14 mouse cellular contexts compared by ENCODE assay signal in genomic region chr5:72219697-72220096, GRCm38 (mm10). TPM values are rescaled to one million over a fixed set of nuclear protein-coding genes. Genes with fewer than 3 reads are reported as not detected.
DNase-seq lines count a peak whose midpoint lies in the region; ATAC-seq and TF ChIP-seq lines count a peak whose summit lies in the region.
"Had no signal": no experiment of that assay in that cellular context is flagged by ENCODE, and none has a peak within 500 bp of the region (broad histone marks: within the 10 kb centered on the region; RNA-seq: fewer than 3 reads in every experiment).

No protein-coding gene starts in this region.

- H3K4me3 ChIP-seq in lung, adult 2 months (replicated peaks; ENCODE audit: extremely low read depth, low read depth, low read length) = no peak overlapping the region
- H3K4me3 ChIP-seq: embryonic facial prominence, embryonic 12.5 days; megakaryocyte, embryonic 14.5 days had no signal

- ATAC-seq in inflammation-experienced regulatory T-cells, adult 6 months = no peak
- ATAC-seq: hindbrain, embryonic 16.5 days had no signal

- intact Hi-C loops in heart, postnatal 36 days (cut with DNase I) = loop anchor here (10.0 kb wide), 1 partner anchor 45 kb away; no protein-coding TSS in a partner anchor

- H3K4me1 ChIP-seq in lung, adult 2 months (ENCODE audit: control insufficient read depth, insufficient read depth, low read length) = peaks cover 7% of the 10 kb centered on the region
- H3K4me1 ChIP-seq: embryonic facial prominence, embryonic 12.5 days had no signal

- WGBS in lung, adult 2 months = 65% methylated on average over 12 of the region's 12 CpGs

- no peak for TF ChIP-seq CTCF in lung, adult 2 months (IDR thresholded peaks at IDR 0.05; ENCODE audit: insufficient read depth, low read length)

- peak; percentile 22 for DNase-seq in urinary bladder, postnatal 14 days (ENCODE audit: low spot score)
- no peak for DNase-seq in urinary bladder, postnatal 10 days (ENCODE audit: low spot score)
- peak; percentile 30 to 32 for DNase-seq in heart, postnatal 36 days
- peak; percentile 31 for DNase-seq in lung, adult 2 months
- peak; percentile 48 for DNase-seq in yolk sac, embryonic 10.5 days (ENCODE audit: low spot score)
- no peak for DNase-seq in left cerebral cortex, adult 11 months (ENCODE audit: low spot score)
- DNase-seq in cerebellum, adult 18-20 months = no peak
- DNase-seq: cerebellum, postnatal 10 days; kidney, postnatal 25 days; thymus, postnatal 4 days had no signal

- no peak for TF ChIP-seq POLR2A in lung, adult 2 months (IDR thresholded peaks at IDR 0.05; ENCODE audit: borderline replicate concordance, extremely low read depth, low read depth, low read length)

RNA-seq across cellular contexts. Expression of gene Commd8, which starts 51.7 kb away (rescaled TPM):
- total RNA-seq in heart, postnatal 36 days (2021) = 10 to 100 TPM; 45.6 to 46.7 TPM
- 3.8 and 7.2 TPM in 2 replicates for polyA plus RNA-seq in lung, adult 2 months (2012; rRNA removed)
- polyA plus RNA-seq in inflammation-experienced regulatory T-cells, adult 6 months (2017; shearing (Covaris generic)) = 100 to 1,000 TPM; 199 to 211 (median 208) TPM

Comparison
In these comparisons a context has a peak if more than half of its experiments do, and no peak if none do; other contexts are left out.
1. DNase-seq: peak in urinary bladder, postnatal 14 days (single experiment), heart, postnatal 36 days (2 of 2), lung, adult 2 months (single experiment) and yolk sac, embryonic 10.5 days (single experiment); none in urinary bladder, postnatal 10 days (single experiment), left cerebral cortex, adult 11 months (single experiment) and cerebellum, adult 18-20 months (0 of 2).
2. RNA of gene Commd8, which starts 51.7 kb away (polyA plus RNA-seq): 199 to 211 TPM in inflammation-experienced regulatory T-cells, adult 6 months; 3.8 to 7.2 TPM in lung, adult 2 months; every median in the first group is over 10 times any median in the second.